Mouse (Mus musculus) neural tube, embryonic 12.5 days (tissue): ENCODE data around the gene Fhad1. TPM values are rescaled to one million over a fixed set of nuclear protein-coding genes. Genes with fewer than 3 reads are reported as not detected.
A peak's percentile ranks its signal among the peaks of the same experiment; 100 is the strongest.

Experiments
- ATAC-seq: fragments of 200-750 bp; cut with Nextera tagmentation; 2 replicates; pipeline ENCODE4 v1.8.0; 2017; ENCODE audit warnings: low read depth, mild to moderate bottlenecking, moderate TSS enrichment, moderate library complexity; ENCODE audit not compliant: low FRiP score
- H3K27ac ChIP-seq: fragments of 300-500 bp; sonication (generic); 2 replicates; pipeline ENCODE4 v1.5.1; 2016
- H3K27me3 ChIP-seq: fragments of 300-500 bp; sonication (generic); replicated peaks from 2 replicates; pipeline ENCODE4 v1.6.1; 2016; ENCODE audit warnings: mild to moderate bottlenecking
- H3K36me3 ChIP-seq: fragments of 300-500 bp; sonication (generic); 2 replicates; pipeline ENCODE4 v1.6.1; 2016; ENCODE audit warnings: mild to moderate bottlenecking
- H3K4me1 ChIP-seq: fragments of 300-500 bp; sonication (generic); 2 replicates; pipeline ENCODE4 v1.6.1; 2016
- H3K4me2 ChIP-seq: fragments of 300-500 bp; sonication (generic); replicated peaks from 2 replicates; pipeline ENCODE4 v1.6.1; 2016; ENCODE audit warnings: mild to moderate bottlenecking
- H3K4me3 ChIP-seq: fragments of 300-500 bp; sonication (generic); 2 replicates; pipeline ENCODE4 v1.5.1; 2016
- H3K9ac ChIP-seq: fragments of 300-500 bp; sonication (generic); 2 replicates; pipeline ENCODE4 v1.6.1; 2016; ENCODE audit warnings: mild to moderate bottlenecking
- H3K9me3 ChIP-seq: fragments of 300-500 bp; sonication (generic); 2 replicates; pipeline ENCODE4 v1.6.1; 2016; ENCODE audit warnings: mild to moderate bottlenecking
- WGBS: fragments of 180-500 bp; shearing (Covaris S2); methylation state at CpG from one replicate; pipeline ENCODE4 v1.1.7; 2016; 5-methylcytosine and 5-hydroxymethylcytosine counted together
- polyA plus RNA-seq: library from polyadenylated mRNA; unstranded; fragments of >200 nt; fragmentation: Nextera tagmentation; extraction: Ambion mirVana; gene quantifications from 2 replicates; pipeline ENCODE4 v1.2.1, GENCODE M21; 2016

Gene Fhad1
- polyA plus RNA-seq, 1 experiment from 2014 or later: 4.1 TPM

DNA sequence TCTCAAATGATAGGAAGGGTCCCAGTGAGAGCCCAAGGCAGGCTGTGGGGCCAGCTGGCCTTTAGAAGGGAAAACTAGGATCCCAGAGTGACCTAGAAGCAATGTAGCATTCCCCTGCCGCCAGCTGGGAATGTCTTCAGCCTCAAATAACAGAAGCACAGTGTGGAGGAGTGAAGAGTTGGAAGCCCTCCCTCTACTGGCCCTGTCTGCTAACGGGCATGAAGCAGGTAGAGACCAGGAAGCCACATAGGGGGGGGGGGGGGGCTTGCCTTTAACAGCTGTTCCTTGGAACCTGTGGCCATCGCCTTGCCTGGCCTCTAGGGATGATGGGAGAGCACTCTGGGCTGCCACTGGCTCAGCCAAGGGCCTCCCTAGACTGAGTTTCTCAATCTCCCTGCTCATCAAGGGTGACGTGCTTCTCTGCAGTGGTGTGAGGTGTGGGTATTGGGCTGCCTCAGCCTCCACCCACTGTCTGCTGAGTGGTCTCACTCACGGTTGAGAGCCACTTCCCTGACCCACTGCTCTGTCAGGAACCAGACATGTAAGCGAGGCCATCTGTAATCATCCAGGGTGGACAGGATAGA lies 128.4 kb downstream of the Fhad1 start:
- 56% methylated on average over 6 of the region's 6 CpGs for WGBS
- no peak overlapping the region for H3K27ac ChIP-seq
- ATAC-seq: no peak
- H3K9me3 ChIP-seq: no peaks in the 10 kb centered on the region
- H3K36me3 ChIP-seq: no peaks in the 10 kb centered on the region
- H3K9ac ChIP-seq: no peak overlapping the region
- H3K4me2 ChIP-seq: no peak overlapping the region
- H3K4me1 ChIP-seq: no peaks in the 10 kb centered on the region
- H3K4me3 ChIP-seq: no peak overlapping the region
- H3K27me3 ChIP-seq: no peaks in the 10 kb centered on the region

DNA sequence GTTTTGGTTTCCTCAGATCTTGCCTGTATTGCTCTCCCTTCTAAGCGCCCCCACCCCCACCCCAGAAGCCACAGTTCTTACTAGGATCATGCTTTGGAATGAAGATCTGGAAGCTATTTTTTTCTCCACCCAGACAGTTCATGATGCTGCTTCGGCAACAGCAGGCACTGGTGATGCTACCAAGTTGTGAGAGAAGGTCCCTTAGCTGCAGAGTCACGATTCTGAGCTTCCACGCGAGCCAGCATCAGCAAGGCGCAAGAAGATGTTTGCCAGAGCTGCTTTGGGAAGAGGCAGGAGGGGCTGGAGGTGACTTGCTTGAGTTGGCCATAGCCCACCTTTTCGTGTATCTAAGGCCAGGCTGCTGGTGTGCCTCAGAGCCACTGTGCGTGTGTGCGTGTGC lies 129.4 kb downstream of the Fhad1 start:
- Histone ChIP-seq H3K36me3 (no peaks in the 10 kb centered on the region), H3K4me2 (no peak overlapping the region), H3K27me3 (no peaks in the 10 kb centered on the region), H3K27ac (no peak overlapping the region), H3K9me3 (no peaks in the 10 kb centered on the region), H3K4me3 (no peak overlapping the region), H3K9ac (no peak overlapping the region), H3K4me1 (no peaks in the 10 kb centered on the region)
- ATAC-seq: no peak
- 82% methylated on average over 9 of the region's 9 CpGs for WGBS

DNA sequence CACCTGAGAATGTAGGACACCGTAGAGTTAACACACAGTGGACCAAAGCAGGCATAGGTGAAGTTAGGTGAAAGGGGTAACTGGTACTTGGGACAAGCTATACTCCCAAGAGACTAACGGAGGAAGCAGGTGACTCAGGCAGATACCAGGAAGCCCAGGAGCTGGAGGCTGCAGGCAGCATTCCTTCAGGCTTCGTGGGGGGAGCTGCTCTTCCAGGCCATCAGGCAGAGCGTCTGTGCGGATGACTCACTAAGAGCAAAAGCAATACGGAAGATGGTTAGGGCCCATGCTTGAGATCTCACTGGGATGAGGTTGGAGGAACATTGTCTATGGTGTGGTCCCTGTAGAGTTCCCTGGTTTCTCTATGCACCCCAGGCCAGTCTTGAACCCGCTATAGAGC lies 132.0 kb downstream of the Fhad1 start:
- WGBS: 85% methylated on average over 7 of the region's 7 CpGs
- no peaks in the 10 kb centered on the region for H3K4me1 ChIP-seq
- no peak for ATAC-seq

DNA sequence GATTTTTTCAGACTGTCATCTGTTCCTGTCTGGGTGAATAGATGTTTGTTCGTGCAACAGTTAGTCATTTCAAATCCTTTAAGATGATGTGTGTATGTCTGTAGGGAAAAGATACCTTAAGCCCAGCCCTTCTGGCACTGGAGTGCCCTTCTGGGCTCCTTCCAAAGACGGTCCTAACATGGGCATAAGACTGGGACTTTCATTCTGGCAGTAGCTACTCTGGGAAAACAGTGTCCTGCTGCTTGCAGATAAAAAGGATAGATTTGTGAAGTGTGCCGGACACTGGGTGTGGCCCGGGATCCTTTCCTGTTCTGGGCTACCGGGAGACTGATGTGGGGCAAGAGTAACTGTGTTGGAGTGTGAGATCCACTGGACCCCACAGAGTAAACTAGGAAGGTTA lies 132.9 kb downstream of the Fhad1 start:
- no peaks in the 10 kb centered on the region for H3K36me3 ChIP-seq
- 86% methylated on average over 5 of the region's 5 CpGs for WGBS
- ATAC-seq: no peak
- no peak overlapping the region for H3K4me3 ChIP-seq
- no peak overlapping the region for H3K9ac ChIP-seq
- no peak overlapping the region for H3K4me2 ChIP-seq
- no peaks in the 10 kb centered on the region for H3K27me3 ChIP-seq
- no peaks in the 10 kb centered on the region for H3K4me1 ChIP-seq
- H3K27ac ChIP-seq: no peak overlapping the region
- no peaks in the 10 kb centered on the region for H3K9me3 ChIP-seq

More for the DNA sequence above, 132.0 kb downstream of the Fhad1 start:
- Histone ChIP-seq H3K9ac (no peak overlapping the region), H3K27ac (no peak overlapping the region), H3K9me3 (no peaks in the 10 kb centered on the region), H3K4me3 (no peak overlapping the region), H3K27me3 (no peaks in the 10 kb centered on the region), H3K4me2 (no peak overlapping the region), H3K36me3 (no peaks in the 10 kb centered on the region)

DNA sequence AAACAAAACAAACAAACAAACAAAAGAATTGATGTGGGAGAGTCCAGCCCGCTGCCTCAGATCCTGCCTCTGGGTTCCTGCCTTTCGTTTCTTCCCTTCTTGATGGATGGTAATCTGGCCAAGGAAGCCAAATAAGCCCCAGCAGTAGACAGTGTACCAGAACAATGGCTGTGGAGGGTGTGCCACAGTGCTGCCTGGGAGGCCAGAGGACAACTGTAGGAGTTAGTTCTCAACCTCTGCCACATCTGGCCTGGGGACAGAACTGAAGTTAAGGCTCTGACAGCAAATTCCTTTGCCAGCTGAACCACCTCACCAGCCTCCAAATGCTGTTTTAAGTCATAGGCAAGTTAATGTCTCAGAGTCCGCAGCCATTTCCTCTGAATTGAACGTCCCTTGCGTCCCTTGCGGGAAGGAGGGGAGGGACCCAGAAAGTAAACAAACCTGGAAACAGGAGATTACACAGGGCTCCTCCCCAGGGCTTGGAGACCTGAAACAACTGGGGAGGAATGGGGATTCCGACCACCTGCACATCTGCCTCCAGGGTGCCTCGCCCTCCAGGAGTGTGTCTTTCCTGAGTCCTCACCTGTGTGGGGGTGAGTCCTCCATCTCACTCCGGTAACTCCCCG lies 133.5 kb downstream of the Fhad1 start:
- no peaks in the 10 kb centered on the region for H3K9me3 ChIP-seq
- no peak overlapping the region for H3K4me3 ChIP-seq
- H3K27ac ChIP-seq: no peak overlapping the region
- 66% methylated on average over 10 of the region's 10 CpGs for WGBS
- no peak overlapping the region for H3K9ac ChIP-seq
- no peaks in the 10 kb centered on the region for H3K27me3 ChIP-seq
- H3K4me2 ChIP-seq: no peak overlapping the region
- no peak for ATAC-seq
- H3K36me3 ChIP-seq: no peaks in the 10 kb centered on the region
- no peaks in the 10 kb centered on the region for H3K4me1 ChIP-seq

DNA sequence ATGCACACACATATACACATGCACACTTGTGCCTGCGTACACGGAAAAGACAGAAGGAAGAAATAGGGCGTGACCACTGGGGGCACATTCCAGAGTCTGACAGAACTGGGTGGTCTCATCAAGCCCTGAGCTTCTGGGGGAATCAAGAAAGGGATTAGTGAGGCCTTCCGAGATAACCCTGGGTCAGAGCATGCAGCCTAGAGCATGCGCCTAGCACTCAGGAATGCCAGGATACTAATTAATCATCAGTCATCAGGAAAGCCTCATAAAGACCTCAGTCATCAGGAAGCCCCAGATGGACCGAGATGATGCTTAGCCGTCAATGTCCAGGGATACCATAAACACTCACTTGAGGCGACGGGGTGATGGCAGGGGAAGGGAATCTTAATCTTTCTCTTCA lies 135.0 kb downstream of the Fhad1 start:
- no peak overlapping the region for H3K27ac ChIP-seq
- no peak overlapping the region for H3K4me3 ChIP-seq
- H3K9me3 ChIP-seq: no peaks in the 10 kb centered on the region
- no peak overlapping the region for H3K4me2 ChIP-seq
- H3K27me3 ChIP-seq: no peaks in the 10 kb centered on the region
- WGBS: 75% methylated on average over 9 of the region's 9 CpGs
- H3K9ac ChIP-seq: no peak overlapping the region
- H3K4me1 ChIP-seq: peaks cover 6% of the 10 kb centered on the region
- no peaks in the 10 kb centered on the region for H3K36me3 ChIP-seq
- ATAC-seq: no peak

DNA sequence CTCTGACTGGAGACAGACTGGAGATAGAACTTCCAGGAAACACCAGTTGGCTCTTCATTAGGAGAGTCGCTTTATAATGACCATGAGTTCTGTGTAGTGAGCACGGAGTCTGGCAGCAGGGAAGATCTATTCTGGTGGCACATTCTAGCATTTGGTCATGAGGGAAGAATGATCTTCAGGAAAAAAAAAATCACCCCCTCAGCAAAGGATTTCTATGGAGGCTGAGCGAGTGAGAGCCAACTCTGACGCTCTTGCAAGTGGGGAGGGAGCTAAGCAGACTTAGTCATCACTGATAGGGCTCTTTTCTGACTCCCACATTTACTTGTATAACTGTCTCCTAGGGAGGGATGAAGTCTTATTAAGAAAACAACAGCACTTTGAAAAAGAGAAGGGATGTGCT lies 135.8 kb downstream of the Fhad1 start:
- H3K27ac ChIP-seq: no peak overlapping the region
- H3K4me2 ChIP-seq: no peak overlapping the region
- WGBS: 83% methylated on average over 4 of the region's 4 CpGs
- H3K4me3 ChIP-seq: no peak overlapping the region
- no peaks in the 10 kb centered on the region for H3K36me3 ChIP-seq
- H3K9me3 ChIP-seq: no peaks in the 10 kb centered on the region
- ATAC-seq: no peak
- peaks cover 9% of the 10 kb centered on the region for H3K4me1 ChIP-seq
- no peaks in the 10 kb centered on the region for H3K27me3 ChIP-seq
- no peak overlapping the region for H3K9ac ChIP-seq

DNA sequence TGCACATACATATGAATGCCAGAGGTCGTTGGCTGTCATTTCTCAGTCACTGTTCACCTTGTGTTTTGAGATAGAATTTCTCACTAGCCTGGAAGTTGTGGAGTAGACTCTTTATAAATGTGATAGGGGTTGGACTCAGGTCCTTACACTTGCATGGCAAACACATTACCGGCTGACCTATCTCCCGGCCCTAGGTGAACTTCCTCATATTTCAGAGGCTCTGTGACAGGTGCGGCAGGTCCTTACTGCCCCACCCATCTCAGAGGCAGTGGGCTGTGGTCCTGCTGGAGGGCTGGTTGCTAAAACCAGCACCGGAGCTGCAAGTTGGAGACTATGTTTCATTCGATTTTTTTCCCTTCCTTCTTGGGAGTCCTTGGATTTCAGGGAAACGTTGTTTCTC lies 136.3 kb downstream of the Fhad1 start:
- Histone ChIP-seq H3K9ac (no peak overlapping the region), H3K27ac (no peak overlapping the region), H3K27me3 (no peaks in the 10 kb centered on the region), H3K4me3 (no peak overlapping the region), H3K9me3 (no peaks in the 10 kb centered on the region), H3K4me2 (no peak overlapping the region), H3K4me1 (peaks cover 13% of the 10 kb centered on the region), H3K36me3 (no peaks in the 10 kb centered on the region)
- no peak for ATAC-seq
- 72% methylated on average over 7 of the region's 7 CpGs for WGBS

DNA sequence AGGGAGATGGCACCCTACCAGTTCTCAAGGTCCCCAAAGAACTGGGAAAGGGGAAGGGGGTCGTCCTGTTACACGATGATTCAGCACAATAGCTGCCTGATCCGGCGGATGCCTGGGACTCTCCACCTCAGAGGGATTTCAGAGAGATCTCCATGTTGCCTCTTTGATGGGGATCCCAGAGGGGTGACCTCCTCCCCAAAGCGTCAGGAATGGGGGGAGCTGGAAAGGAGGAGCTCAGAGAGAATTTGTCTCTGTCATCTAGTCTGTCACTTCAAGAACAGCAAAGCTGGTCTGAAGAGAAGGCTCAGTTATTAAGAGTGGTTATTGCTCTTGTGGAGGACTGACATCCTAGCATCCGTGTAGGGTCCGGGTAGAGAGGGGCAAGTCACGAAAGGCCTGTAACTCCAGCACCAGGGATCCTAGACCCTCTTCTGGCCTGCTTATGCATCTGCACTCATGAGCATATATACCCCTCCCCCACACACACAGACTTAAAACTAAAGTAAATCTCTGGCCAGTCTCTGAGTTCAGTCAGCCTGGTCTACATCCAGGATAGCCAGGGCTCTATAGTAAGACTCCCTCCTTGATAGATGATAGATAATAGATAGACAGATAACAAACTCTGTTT lies 139.3 kb downstream of the Fhad1 start:
- H3K4me2 ChIP-seq: peak overlapping the region; percentile 95
- no peaks in the 10 kb centered on the region for H3K9me3 ChIP-seq
- 20% methylated on average over 8 of the region's 8 CpGs for WGBS
- H3K4me1 ChIP-seq: peaks cover 33% of the 10 kb centered on the region
- peak overlapping the region; percentile 73 for H3K4me3 ChIP-seq
- ATAC-seq: peak; percentile 25; the same call in 1 of the 2 replicates
- no peaks in the 10 kb centered on the region for H3K27me3 ChIP-seq
- no peaks in the 10 kb centered on the region for H3K36me3 ChIP-seq
- no peak overlapping the region for H3K27ac ChIP-seq
- H3K9ac ChIP-seq: peak overlapping the region; percentile 78; the same call in 1 of the 2 replicates

DNA sequence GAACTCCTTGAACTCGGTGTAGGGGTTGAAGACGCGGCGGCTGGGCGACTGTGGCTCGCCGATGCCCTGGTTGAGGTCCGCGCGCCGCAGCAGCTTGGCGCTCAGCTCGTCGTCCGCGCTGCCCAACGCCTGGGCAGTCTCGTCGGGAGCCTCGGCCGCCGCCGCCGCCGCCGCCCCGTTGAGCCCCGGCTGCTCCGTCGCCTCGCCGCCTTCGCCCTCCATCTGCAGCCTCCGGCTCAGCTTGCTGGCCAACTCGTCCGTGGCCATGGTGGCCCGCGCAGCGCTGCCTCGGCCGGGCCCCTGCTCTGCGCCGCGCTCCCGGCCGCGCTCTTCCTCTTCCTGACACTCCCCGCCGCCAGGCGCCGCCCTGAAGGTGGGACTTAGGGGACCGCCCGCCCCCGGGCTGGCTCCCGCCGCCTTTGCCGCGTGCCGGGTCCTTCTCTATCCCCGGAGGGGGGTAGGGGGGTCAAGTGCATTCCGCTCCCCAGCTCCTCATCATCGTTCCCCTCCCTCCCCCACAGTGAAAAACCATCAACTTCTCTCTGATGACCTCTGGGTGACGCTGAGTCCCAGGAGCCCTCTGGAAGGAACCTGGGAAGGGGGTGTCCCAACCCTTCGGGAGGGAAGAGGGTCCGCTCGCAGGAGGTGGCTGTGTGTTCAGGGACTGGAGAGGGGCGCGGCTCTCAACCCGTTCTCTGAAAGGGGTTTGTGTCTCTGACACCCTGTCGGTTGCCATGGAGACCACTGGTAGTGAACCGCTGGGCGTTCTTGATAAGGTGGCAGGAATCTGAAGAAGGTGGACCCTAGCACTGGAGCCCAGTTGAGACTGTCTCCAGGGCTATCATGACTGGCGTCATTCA lies 140.1 kb downstream of the Fhad1 start, which contains the start of gene Efhd2:
Gene Efhd2, minus strand, starts transcription at position 320 of the 860 bp plus-strand sequence.
- peak within 1 kb of the TSS; percentile 17; the same call in 1 of the 2 replicates for H3K27ac ChIP-seq
- no peaks in the 10 kb centered on the region for H3K9me3 ChIP-seq
- H3K27me3 ChIP-seq: no peaks in the 10 kb centered on the region
- peaks cover 34% of the 10 kb centered on the region for H3K4me1 ChIP-seq
- peak within 1 kb of the TSS; percentile 73 for H3K4me3 ChIP-seq
- peak within 1 kb of the TSS; percentile 78 for H3K9ac ChIP-seq
- ATAC-seq: peak; percentile 87
- WGBS: under 1% methylated on average over 71 of the region's 73 CpGs
- no peaks in the 10 kb centered on the region for H3K36me3 ChIP-seq
- H3K4me2 ChIP-seq: peak within 1 kb of the TSS; percentile 95

DNA sequence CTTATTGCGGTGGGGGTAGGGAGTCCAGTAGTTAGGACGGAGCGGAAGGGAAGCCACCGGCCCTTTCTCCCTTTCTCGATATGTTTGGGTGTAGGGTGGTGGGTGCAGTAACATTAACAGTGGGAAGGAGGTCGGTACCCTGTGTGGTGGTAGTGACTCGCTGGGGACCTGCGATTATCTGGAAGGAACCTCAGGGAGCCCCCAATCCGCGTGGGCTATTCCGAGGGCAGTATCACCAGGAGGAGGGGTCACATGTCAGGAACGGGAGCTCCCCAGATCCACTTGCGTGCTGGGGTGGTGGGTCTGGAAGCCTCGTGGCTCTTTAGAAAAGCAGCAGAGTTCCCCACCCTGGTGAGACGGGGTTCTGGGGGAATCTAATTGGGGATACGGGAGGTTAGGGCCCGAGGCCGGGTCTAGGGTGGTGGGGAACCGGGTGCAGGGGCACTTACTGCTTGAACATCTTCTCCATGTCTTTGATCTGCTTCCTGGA lies 140.7 kb downstream of the Fhad1 start:
- peak overlapping the region; percentile 17; the same call in 1 of the 2 replicates for H3K27ac ChIP-seq
- WGBS: 3% methylated on average over 19 of the region's 19 CpGs
- H3K36me3 ChIP-seq: no peaks in the 10 kb centered on the region
- peak overlapping the region; percentile 95 for H3K4me2 ChIP-seq
- no peaks in the 10 kb centered on the region for H3K27me3 ChIP-seq
- peak; percentile 27 for ATAC-seq
- peaks cover 37% of the 10 kb centered on the region for H3K4me1 ChIP-seq
- H3K9me3 ChIP-seq: no peaks in the 10 kb centered on the region
- peak overlapping the region; percentile 73 for H3K4me3 ChIP-seq
- H3K9ac ChIP-seq: peak overlapping the region; percentile 78

DNA sequence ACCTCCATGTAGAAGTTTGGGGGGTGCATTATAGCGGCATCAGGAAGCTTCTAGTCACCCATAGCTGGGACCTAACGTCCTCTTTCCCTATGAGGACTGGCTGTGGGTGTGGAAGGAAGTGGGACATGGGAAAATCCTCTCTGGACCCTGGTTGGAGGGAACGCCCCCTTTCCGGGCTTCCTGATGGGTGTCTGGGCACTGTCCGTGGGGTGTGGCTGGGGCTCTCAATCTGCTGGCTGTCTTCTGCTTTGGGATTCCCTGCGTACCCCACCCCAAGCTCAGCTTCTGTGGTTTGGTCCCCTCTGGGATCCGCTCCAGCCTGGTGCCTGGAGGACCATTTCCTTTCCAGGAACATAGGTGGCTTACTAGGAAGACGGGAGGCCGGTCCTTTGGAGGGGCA lies 141.9 kb downstream of the Fhad1 start:
- WGBS: 84% methylated on average over 9 of the region's 9 CpGs
- Histone ChIP-seq H3K4me1 (peaks cover 40% of the 10 kb centered on the region), H3K36me3 (no peaks in the 10 kb centered on the region), H3K4me3 (peak overlapping the region; percentile 73; the same call in 1 of the 2 replicates), H3K9me3 (no peaks in the 10 kb centered on the region), H3K4me2 (peak overlapping the region; percentile 95), H3K27ac (no peak overlapping the region), H3K9ac (no peak overlapping the region; the same call in 1 of the 2 replicates), H3K27me3 (no peaks in the 10 kb centered on the region)
- ATAC-seq: no peak
